Mouse (Mus musculus): ENCODE data around the gene Fabp1. TPM values are rescaled to one million over a fixed set of nuclear protein-coding genes. Genes with fewer than 3 reads are reported as not detected.

Gene Fabp1
- total and polyA plus RNA-seq, 3 experiments, result not detected

DNA sequence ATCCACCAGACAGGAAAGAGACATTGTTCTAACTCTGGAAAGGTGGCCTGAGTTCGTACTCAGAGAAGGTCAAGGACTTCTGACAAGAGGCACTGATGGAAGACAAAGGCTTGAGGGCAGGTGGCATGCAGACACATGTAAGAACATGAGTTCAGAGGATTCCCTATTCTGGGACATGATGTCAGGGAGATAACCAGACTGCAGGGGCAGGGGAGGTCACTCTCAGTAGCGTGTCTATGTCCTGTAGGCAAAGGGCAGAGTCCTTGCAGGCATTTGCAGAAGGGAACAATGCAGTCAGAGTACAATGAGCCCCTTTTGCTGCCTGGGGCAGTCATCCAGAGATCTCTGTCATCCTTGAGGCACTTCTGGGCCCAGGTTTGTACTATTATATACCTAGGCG is 50.0 kb downstream of the Fabp1 start:
- H3K9me3 ChIP-seq (replicated peaks), result no peaks in the 10 kb centered on the region
- TF ChIP-seq GATA2 (IDR thresholded peaks at IDR 0.05; ENCODE audit: borderline replicate concordance, low read depth, low read length), result no peak
- TF ChIP-seq TAL1 (conservative IDR thresholded peaks at IDR 0.05; ENCODE audit: low read depth, low read length), result no peak
- TF ChIP-seq POLR2AphosphoS5 (IDR thresholded peaks at IDR 0.05; ENCODE audit: insufficient replicate concordance, low read depth, low read length), result no peak
- TF ChIP-seq GATA1 (IDR thresholded peaks at IDR 0.05; ENCODE audit: borderline replicate concordance, low read length), result no peak
- no peak for TF ChIP-seq CTCF (IDR thresholded peaks at IDR 0.05; ENCODE audit: low read depth, low read length)
- no peak overlapping the region for H3K4me3 ChIP-seq (ENCODE audit: low read depth, low read length)
- H3K4me1 ChIP-seq (ENCODE audit: insufficient read depth, low read depth, low read length), result peaks cover 4% of the 10 kb centered on the region; the same call in 1 of the 2 replicates
- DNase-seq (ENCODE audit: low spot score), result no peak
- H3K36me3 ChIP-seq (replicated peaks), result no peaks in the 10 kb centered on the region
- H3K27me3 ChIP-seq (ENCODE audit: insufficient read depth, low read length), result peaks cover 25% of the 10 kb centered on the region
- ATAC-seq (ENCODE audit: extremely low read depth, insufficient number of reproducible peaks, low FRiP score, poor library complexity, severe bottlenecking), result no peak

DNA sequence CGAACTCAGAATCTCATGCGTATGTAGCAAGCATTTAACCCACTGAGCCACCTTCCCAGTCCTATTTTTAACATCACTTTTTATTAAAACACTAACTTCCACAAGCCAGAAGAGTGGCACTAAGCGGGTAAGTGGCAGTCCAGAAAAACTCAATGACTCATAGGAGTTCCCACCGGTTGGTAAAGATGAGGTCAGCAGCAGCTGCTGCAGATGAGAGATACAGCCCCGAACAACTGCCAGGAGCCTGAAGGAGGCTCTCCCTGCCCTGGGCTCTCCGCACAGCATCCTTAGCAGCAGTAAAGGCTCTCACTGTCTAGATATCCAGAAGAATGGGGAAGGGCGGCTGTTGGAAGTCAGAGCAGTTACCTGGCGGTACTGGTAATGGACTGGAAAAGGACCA is 51.3 kb downstream of the Fabp1 start:
- Histone ChIP-seq H3K9me3 (replicated peaks) (no peaks in the 10 kb centered on the region), H3K4me1 (ENCODE audit: insufficient read depth, low read depth, low read length) (peaks cover 4% of the 10 kb centered on the region; the same call in 1 of the 2 replicates), H3K27me3 (ENCODE audit: insufficient read depth, low read length) (peaks cover 25% of the 10 kb centered on the region), H3K4me3 (ENCODE audit: low read depth, low read length) (no peak overlapping the region), H3K36me3 (replicated peaks) (no peaks in the 10 kb centered on the region)
- DNase-seq (ENCODE audit: low spot score) (no peak), ATAC-seq (ENCODE audit: extremely low read depth, insufficient number of reproducible peaks, low FRiP score, poor library complexity, severe bottlenecking) (peak; percentile 45)
- TF ChIP-seq TAL1 (conservative IDR thresholded peaks at IDR 0.05; ENCODE audit: low read depth, low read length) (no peak), CTCF (IDR thresholded peaks at IDR 0.05; ENCODE audit: low read depth, low read length) (no peak), POLR2AphosphoS5 (IDR thresholded peaks at IDR 0.05; ENCODE audit: insufficient replicate concordance, low read depth, low read length) (no peak), GATA1 (IDR thresholded peaks at IDR 0.05; ENCODE audit: borderline replicate concordance, low read length) (no peak), GATA2 (IDR thresholded peaks at IDR 0.05; ENCODE audit: borderline replicate concordance, low read depth, low read length) (no peak)

DNA sequence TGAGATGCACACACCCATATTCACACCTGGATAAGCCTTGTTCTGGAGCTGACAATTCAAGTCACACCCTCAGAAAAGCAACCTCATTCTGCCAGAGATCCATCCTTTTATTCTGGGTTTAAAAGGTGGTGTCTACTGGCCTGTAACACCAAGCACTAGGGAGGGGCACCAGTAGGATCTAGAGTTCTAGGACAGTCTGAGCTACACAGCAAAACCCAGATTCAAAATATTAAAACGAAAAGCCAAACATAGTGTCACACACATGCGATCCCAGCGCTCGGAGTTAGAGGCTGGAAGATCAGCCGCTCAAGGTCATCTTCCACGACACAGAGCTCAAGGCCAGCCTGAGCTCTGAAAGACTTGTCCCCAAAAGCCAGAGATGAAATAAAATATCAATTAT is 54.8 kb downstream of the Fabp1 start:
- Histone ChIP-seq H3K9me3 (replicated peaks) (no peaks in the 10 kb centered on the region), H3K27me3 (ENCODE audit: insufficient read depth, low read length) (peaks cover 15% of the 10 kb centered on the region), H3K36me3 (replicated peaks) (no peaks in the 10 kb centered on the region), H3K4me3 (ENCODE audit: low read depth, low read length) (no peak overlapping the region), H3K4me1 (ENCODE audit: insufficient read depth, low read depth, low read length) (peaks cover 14% of the 10 kb centered on the region)
- no peak for TF ChIP-seq TAL1 (conservative IDR thresholded peaks at IDR 0.05; ENCODE audit: low read depth, low read length)
- TF ChIP-seq GATA2 (IDR thresholded peaks at IDR 0.05; ENCODE audit: borderline replicate concordance, low read depth, low read length), result no peak
- no peak for TF ChIP-seq POLR2AphosphoS5 (IDR thresholded peaks at IDR 0.05; ENCODE audit: insufficient replicate concordance, low read depth, low read length)
- no peak for TF ChIP-seq GATA1 (IDR thresholded peaks at IDR 0.05; ENCODE audit: borderline replicate concordance, low read length)
- TF ChIP-seq CTCF (IDR thresholded peaks at IDR 0.05; ENCODE audit: low read depth, low read length), result no peak
- no peak for ATAC-seq (ENCODE audit: extremely low read depth, insufficient number of reproducible peaks, low FRiP score, poor library complexity, severe bottlenecking)
- no peak for DNase-seq (ENCODE audit: low spot score)

Other genes with a start within 250 kb of the Fabp1 start
- not detected in 2 replicates for gene Foxi3, start 243.3 kb upstream of the Fabp1 start, total RNA-seq (2014; fragmentation: Nextera tagmentation)
- not detected in 2 replicates for gene Foxi3, start 243.3 kb upstream of the Fabp1 start, total RNA-seq (2017)
- gene Foxi3, start 243.3 kb upstream of the Fabp1 start, polyA plus RNA-seq (2012), result not detected in 2 replicates
- not detected in 2 replicates for gene Thnsl2, start 55.4 kb upstream of the Fabp1 start, total RNA-seq (2014; fragmentation: Nextera tagmentation)
- gene Thnsl2, start 55.4 kb upstream of the Fabp1 start, total RNA-seq (2017), result not detected in 2 replicates
- gene Thnsl2, start 55.4 kb upstream of the Fabp1 start, polyA plus RNA-seq (2012), result not detected in 2 replicates
- gene Krcc1, start 71.8 kb downstream of the Fabp1 start, total RNA-seq (2014; fragmentation: Nextera tagmentation), result 85.5 and 90.2 TPM in 2 replicates
- gene Krcc1, start 71.8 kb downstream of the Fabp1 start, total RNA-seq (2017), result 113 and 123 TPM in 2 replicates
- gene Krcc1, start 71.8 kb downstream of the Fabp1 start, polyA plus RNA-seq (2012), result 50.1 and 64.3 TPM in 2 replicates
- gene Smyd1, start 122.4 kb downstream of the Fabp1 start, total RNA-seq (2014; fragmentation: Nextera tagmentation), result not detected in 2 replicates
- gene Smyd1, start 122.4 kb downstream of the Fabp1 start, total RNA-seq (2017), result 0.16 and 0.64 TPM in 2 replicates
- not detected in 2 replicates for gene Smyd1, start 122.4 kb downstream of the Fabp1 start, polyA plus RNA-seq (2012)
- not detected in 2 replicates for gene Cd8b1, start 123.0 kb downstream of the Fabp1 start, total RNA-seq (2014; fragmentation: Nextera tagmentation)
- 0.11 and 0.23 TPM in 2 replicates for gene Cd8b1, start 123.0 kb downstream of the Fabp1 start, total RNA-seq (2017)
- gene Cd8b1, start 123.0 kb downstream of the Fabp1 start, polyA plus RNA-seq (2012), result not detected in 2 replicates
- gene Cd8a, start 173.6 kb downstream of the Fabp1 start, total RNA-seq (2014; fragmentation: Nextera tagmentation), result not detected in 2 replicates
- gene Cd8a, start 173.6 kb downstream of the Fabp1 start, total RNA-seq (2017), result 0.12 and 0.22 TPM in 2 replicates
- gene Cd8a, start 173.6 kb downstream of the Fabp1 start, polyA plus RNA-seq (2012), result not detected in 2 replicates
- gene Rmnd5a, start 240.8 kb downstream of the Fabp1 start, total RNA-seq (2014; fragmentation: Nextera tagmentation), result 89.4 and 90.3 TPM in 2 replicates
- 51.9 and 65.9 TPM in 2 replicates for gene Rmnd5a, start 240.8 kb downstream of the Fabp1 start, total RNA-seq (2017)
- gene Rmnd5a, start 240.8 kb downstream of the Fabp1 start, polyA plus RNA-seq (2012), result 7.4 and 7.8 TPM in 2 replicates

Data from G1E (cell line).